Mouse (Mus musculus): Measurements from ENCODE around the gene Tns3. TPM values are rescaled to one million over a fixed set of nuclear protein-coding genes. Genes with fewer than 3 reads are reported as not detected.

Tns3 gene
- total RNA-seq (2021): 36.9 and 38.4 TPM in 2 replicates
- long read RNA-seq, experiment 1, partial matches to known transcripts: 1 of 6 reads
- long read RNA-seq, experiment 1, other reads (novel, unspliced or antisense): 5 of 6 reads
- long read RNA-seq, experiment 2, partial matches to known transcripts: 0 of 2 reads
- long read RNA-seq, experiment 2, other reads (novel, unspliced or antisense): 2 of 2 reads

- peak; percentile 80 for DNase-seq
These were observed at the start of gene Tns3 for GRCm38 (mm10) chr11:8664393-8664743. TSS of gene Tns3 (minus strand) at chr11:8664535.

GRCm38 (mm10) chr11:8706246-8707041, 42.1 kb upstream of the Tns3 start:
- peak; percentile 22 for DNase-seq

- DNase-seq: no peak
These were observed 40.8 kb upstream of the Tns3 start for GRCm38 (mm10) chr11:8705156-8705555.

- no peak for DNase-seq
These were observed 39.5 kb upstream of the Tns3 start for GRCm38 (mm10) chr11:8703876-8704275.

- no peak for DNase-seq
These were observed 38.2 kb upstream of the Tns3 start for GRCm38 (mm10) chr11:8702532-8702886.

GRCm38 (mm10) chr11:8701845-8702531, 37.7 kb upstream of the Tns3 start:
- no peak for DNase-seq

GRCm38 (mm10) chr11:8701400-8701799, 37.1 kb upstream of the Tns3 start:
- DNase-seq: no peak

- no peak for DNase-seq
These were observed 36.4 kb upstream of the Tns3 start for GRCm38 (mm10) chr11:8700641-8701221.

GRCm38 (mm10) chr11:8699777-8700176, 35.4 kb upstream of the Tns3 start:
- no peak for DNase-seq

- DNase-seq: no peak
These were observed 33.3 kb upstream of the Tns3 start for GRCm38 (mm10) chr11:8697670-8698069.

GRCm38 (mm10) chr11:8694096-8694495, 29.8 kb upstream of the Tns3 start:
- DNase-seq: no peak

GRCm38 (mm10) chr11:8692536-8693471, 28.5 kb upstream of the Tns3 start:
- peak; percentile 48 for DNase-seq

- DNase-seq: no peak
These were observed 27.8 kb upstream of the Tns3 start for GRCm38 (mm10) chr11:8692162-8692535.

GRCm38 (mm10) chr11:8691605-8692004, 27.3 kb upstream of the Tns3 start:
- no peak for DNase-seq

GRCm38 (mm10) chr11:8690633-8691032, 26.3 kb upstream of the Tns3 start:
- no peak for DNase-seq

GRCm38 (mm10) chr11:8689515-8689914, 25.2 kb upstream of the Tns3 start:
- peak; percentile 31 for DNase-seq

- DNase-seq: no peak
These were observed 24.6 kb upstream of the Tns3 start for GRCm38 (mm10) chr11:8688907-8689306.

GRCm38 (mm10) chr11:8686501-8686900, 22.2 kb upstream of the Tns3 start:
- DNase-seq: no peak

- DNase-seq: no peak
These were observed 21.7 kb upstream of the Tns3 start for GRCm38 (mm10) chr11:8686061-8686460.

GRCm38 (mm10) chr11:8685195-8685594, 20.9 kb upstream of the Tns3 start:
- DNase-seq: no peak

- DNase-seq: no peak
These were observed 19.9 kb upstream of the Tns3 start for GRCm38 (mm10) chr11:8684262-8684661.

- DNase-seq: no peak
These were observed 17.0 kb upstream of the Tns3 start for GRCm38 (mm10) chr11:8681356-8681755.
